Mouse (Mus musculus) cerebellum, adult 9-10 months (tissue): ENCODE results near the gene Anapc16.
"Not testable (repeated sequence)": the region's sequence is repeated elsewhere in the genome, so short reads cannot be mapped to it uniquely, and the experiment has no call there.

ENCODE experiments used
- DNase-seq: peaks from one replicate; pipeline ENCODE4 v3.0.0; 2022

Gene Anapc16

GRCm38 (mm10) chr10:59999057-59999456 lies 3.9 kb downstream of the Anapc16 start:
- no peak for DNase-seq

- peak; percentile 83 for DNase-seq
Observed at GRCm38 (mm10) chr10:59997591-59997990, 5.3 kb downstream of the Anapc16 start.

- peak; percentile 4 for DNase-seq
Observed at GRCm38 (mm10) chr10:59995889-59996288, 7.0 kb downstream of the Anapc16 start.

- DNase-seq = not testable (repeated sequence)
Observed at GRCm38 (mm10) chr10:59993813-59994212, 9.1 kb downstream of the Anapc16 start.

GRCm38 (mm10) chr10:59992024-59992423 lies 10.9 kb downstream of the Anapc16 start:
- no peak for DNase-seq

GRCm38 (mm10) chr10:59991262-59991880 lies 11.6 kb downstream of the Anapc16 start:
- no peak for DNase-seq

GRCm38 (mm10) chr10:59990393-59990792 lies 12.5 kb downstream of the Anapc16 start:
- DNase-seq = no peak

GRCm38 (mm10) chr10:59988036-59988435 lies 14.9 kb downstream of the Anapc16 start:
- DNase-seq = no peak

- no peak for DNase-seq
Observed at GRCm38 (mm10) chr10:59982379-59982873, 20.5 kb downstream of the Anapc16 start.

- no peak for DNase-seq
Observed at GRCm38 (mm10) chr10:59981792-59982191, 21.1 kb downstream of the Anapc16 start.

- DNase-seq = no peak
Observed at GRCm38 (mm10) chr10:59981336-59981735, 21.6 kb downstream of the Anapc16 start.

GRCm38 (mm10) chr10:59980815-59981244 lies 22.1 kb downstream of the Anapc16 start:
- DNase-seq = no peak

GRCm38 (mm10) chr10:59978873-59979743 lies 23.8 kb downstream of the Anapc16 start:
- no peak for DNase-seq

GRCm38 (mm10) chr10:59978401-59978800 lies 24.5 kb downstream of the Anapc16 start:
- no peak for DNase-seq

- DNase-seq = no peak
Observed at GRCm38 (mm10) chr10:59977715-59978343, 25.1 kb downstream of the Anapc16 start.

- DNase-seq = no peak
Observed at GRCm38 (mm10) chr10:59977141-59977540, 25.8 kb downstream of the Anapc16 start.

- no peak for DNase-seq
Observed at GRCm38 (mm10) chr10:59974786-59975185, 28.1 kb downstream of the Anapc16 start.

- no peak for DNase-seq
Observed at GRCm38 (mm10) chr10:59974191-59974664, 28.7 kb downstream of the Anapc16 start.

GRCm38 (mm10) chr10:59973400-59973799 lies 29.5 kb downstream of the Anapc16 start:
- no peak for DNase-seq

GRCm38 (mm10) chr10:59972999-59973398 lies 29.9 kb downstream of the Anapc16 start:
- no peak for DNase-seq

GRCm38 (mm10) chr10:59972534-59972933 lies 30.4 kb downstream of the Anapc16 start:
- DNase-seq = no peak

GRCm38 (mm10) chr10:59971813-59972212 lies 31.1 kb downstream of the Anapc16 start:
- no peak for DNase-seq

GRCm38 (mm10) chr10:59970450-59971062 lies 32.4 kb downstream of the Anapc16 start:
- no peak for DNase-seq
